Mouse (Mus musculus) MEL (cell line): ENCODE measurements around the gene Col4a6. TPM values are rescaled to one million over a fixed set of nuclear protein-coding genes. Genes with fewer than 3 reads are reported as not detected.

ENCODE experiments used
- polyA plus RNA-seq, 2 experiments: library from polyadenylated mRNA; stranded (reverse) in 1 of 2; unstranded in 1 of 2; fragments of >175 nt in 1 of 2; fragments of >200 nt in 1 of 2; gene quantifications; 2 replicates each; pipeline versions ENCODE4 v1.2.1 to v1.2.4; 2012; ENCODE audit warnings: low replicate concordance in 2 of 2, low read depth in 1 of 2; ENCODE audit not compliant: insufficient read length in 2 of 2, insufficient read depth in 1 of 2, missing spikeins in 1 of 2
- total RNA-seq: library from RNA; depleted of rRNA; stranded (reverse); fragments of 300-350 nt; gene quantifications from 2 replicates; pipeline ENCODE4 v1.2.3, GENCODE M21; 2012; rRNA removed

Col4a6 gene
- total and polyA plus RNA-seq, 3 experiments: not detected

Other genes starting within 250 kb of the Col4a6 start
- gene Col4a5, start 1.3 kb upstream of the Col4a6 start, total RNA-seq: not detected in 2 replicates
- gene Col4a5, start 1.3 kb upstream of the Col4a6 start, polyA plus RNA-seq: not detected